Mouse (Mus musculus) bone marrow, adult 2 months (tissue): ENCODE data around the gene Mfsd6l. TPM values are rescaled to one million over a fixed set of nuclear protein-coding genes. Genes with fewer than 3 reads are reported as not detected.

Experiments
- H3K27ac ChIP-seq: fragments of 200-500 bp; 2 replicates; pipeline ENCODE4 v1.5.1; 2012; ENCODE audit warnings: low read depth, mild to moderate bottlenecking, control low read depth, inconsistent platforms, low read length; ENCODE audit not compliant: control insufficient read depth, poor library complexity, insufficient read depth
- H3K4me1 ChIP-seq: fragments of 200-500 bp; 2 replicates; pipeline ENCODE4 v1.6.1; 2011; ENCODE audit warnings: low read length; ENCODE audit not compliant: control insufficient read depth, insufficient read depth
- H3K4me3 ChIP-seq: fragments of 200-500 bp; replicated peaks from 2 replicates; pipeline ENCODE3; 2011; ENCODE audit warnings: mild to moderate bottlenecking, low read depth, low read length, control low read depth; ENCODE audit not compliant: control insufficient read depth
- CTCF ChIP-seq: fragments of 200-500 bp; IDR thresholded peaks from 2 replicates; pipeline ENCODE4 v1.5.1; 2011; ENCODE audit warnings: low read length, control low read depth; ENCODE audit not compliant: control insufficient read depth, insufficient read depth
- POLR2A ChIP-seq: fragments of 200-500 bp; IDR thresholded peaks from 2 replicates; pipeline ENCODE4 v1.6.1; 2011; ENCODE audit warnings: low read depth, mild to moderate bottlenecking, control low read depth, low read length, borderline replicate concordance; ENCODE audit not compliant: control insufficient read depth
- WGBS: fragments of 180-500 bp; shearing (Covaris S2); methylation state at CpG from one replicate; pipeline ENCODE4 v1.1.7; 2018; 5-methylcytosine and 5-hydroxymethylcytosine counted together
- polyA plus RNA-seq: library from polyadenylated mRNA; stranded (reverse); fragments of >200 nt; gene quantifications from 2 replicates; pipeline ENCODE4 v1.2.4, GENCODE M21; 2011; ENCODE audit warnings: low replicate concordance; ENCODE audit not compliant: missing spikeins, insufficient read depth, insufficient read length

Mfsd6l gene
- polyA plus RNA-seq, 1 experiment, result 0.97 TPM

- Histone ChIP-seq H3K27ac (no peak overlapping the region), H3K4me3 (no peak overlapping the region), H3K4me1 (no peaks in the 10 kb centered on the region)
- WGBS, result 72% methylated on average over 6 of the region's 6 CpGs
- no peak for TF ChIP-seq POLR2A
- TF ChIP-seq CTCF, result no peak
Measured at GRCm38 (mm10) chr11:68600551-68601021, 44.6 kb downstream of the Mfsd6l start.

GRCm38 (mm10) chr11:68601486-68601991, 45.6 kb downstream of the Mfsd6l start:
- WGBS, result 75% methylated on average over 9 of the region's 9 CpGs
- Histone ChIP-seq H3K4me3 (no peak overlapping the region), H3K27ac (no peak overlapping the region), H3K4me1 (no peaks in the 10 kb centered on the region)
- TF ChIP-seq POLR2A (no peak), CTCF (no peak)

DNA sequence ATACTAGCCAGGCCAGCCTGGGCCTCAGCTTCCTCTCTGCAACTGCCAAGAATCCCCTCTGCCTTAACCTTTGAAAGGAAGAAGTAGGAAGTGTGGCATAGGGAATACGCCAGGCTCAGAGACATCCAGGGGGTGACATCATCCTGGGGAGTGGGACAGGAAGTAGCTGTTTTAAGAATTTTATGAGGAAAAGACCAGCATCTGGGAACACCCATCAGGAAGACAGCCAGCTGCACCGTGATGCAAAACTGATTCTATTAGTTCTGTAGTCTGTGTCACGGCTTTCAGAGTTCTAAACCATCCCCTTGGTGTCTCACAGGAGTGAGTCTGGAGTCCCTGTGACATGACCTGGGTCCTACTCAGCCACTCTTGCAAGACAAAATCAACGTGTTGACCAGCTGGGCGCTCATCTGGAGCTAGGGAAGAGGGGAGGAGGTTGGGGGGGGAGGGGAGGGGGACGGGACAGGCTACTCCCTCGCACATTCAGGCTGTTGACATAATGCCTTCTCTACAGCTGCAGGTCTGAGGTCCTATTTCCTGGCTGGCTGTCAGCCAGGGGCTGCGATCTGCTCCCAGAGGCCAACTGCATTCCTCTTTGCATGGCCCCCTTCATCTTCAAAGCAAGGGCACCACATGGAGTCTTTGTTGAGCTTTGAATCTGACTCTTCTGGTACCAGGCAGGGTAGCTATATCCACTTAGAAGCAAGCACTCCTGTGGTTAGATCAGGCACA, 46.4 kb downstream of the Mfsd6l start:
- 27% methylated on average over 8 of the region's 8 CpGs for WGBS
- no peaks in the 10 kb centered on the region for H3K4me1 ChIP-seq
- no peak overlapping the region for H3K27ac ChIP-seq
- no peak for TF ChIP-seq CTCF
- TF ChIP-seq POLR2A, result no peak
- no peak overlapping the region for H3K4me3 ChIP-seq

DNA sequence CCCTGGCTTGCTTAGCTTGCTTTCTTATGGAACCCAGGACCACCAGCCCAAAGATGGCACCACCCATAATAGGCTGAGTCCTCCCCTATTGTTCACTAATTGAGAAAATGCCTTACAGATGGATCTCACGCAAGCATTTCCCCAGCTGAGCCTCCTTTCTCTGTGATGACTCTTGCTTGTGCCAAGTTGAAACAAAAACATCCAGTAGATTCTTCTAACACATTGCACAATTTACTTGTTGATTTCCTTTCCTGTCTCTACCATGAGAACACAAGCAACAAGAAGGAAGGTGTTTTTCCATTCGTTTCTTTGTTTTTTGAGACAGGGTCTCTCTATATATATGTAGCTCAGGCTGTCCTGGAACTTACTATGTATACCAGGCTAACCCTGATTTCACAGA, 51.1 kb downstream of the Mfsd6l start:
- 79% methylated on average over 2 of the region's 2 CpGs for WGBS
- TF ChIP-seq CTCF (no peak), POLR2A (no peak)
- H3K4me1 ChIP-seq, result no peaks in the 10 kb centered on the region
- no peak overlapping the region for H3K4me3 ChIP-seq
- H3K27ac ChIP-seq, result no peak overlapping the region

Other genes starting within 250 kb of the Mfsd6l start
- 0.72 TPM in 1 of 2 replicates, not detected in the other for gene Ntn1, start 155.4 kb upstream of the Mfsd6l start, polyA plus RNA-seq
- 6.4 and 26.5 TPM in 2 replicates for gene Pik3r5, start 124.1 kb upstream of the Mfsd6l start, polyA plus RNA-seq
- 12.7 and 47.0 TPM in 2 replicates for gene Pik3r6, start 53.2 kb upstream of the Mfsd6l start, polyA plus RNA-seq
- not detected in 2 replicates for gene Ccdc42, start 30.8 kb downstream of the Mfsd6l start, polyA plus RNA-seq
- 22.6 and 26.7 TPM in 2 replicates for gene Myh10, start 135.4 kb downstream of the Mfsd6l start, polyA plus RNA-seq